Mouse (Mus musculus) frontal cortex, postnatal 10 days (tissue): ENCODE data around the gene Doc2g.
"Not testable (repeated sequence)": the region's sequence is repeated elsewhere in the genome, so short reads cannot be mapped to it uniquely, and the experiment has no call there.

Experiments
- DNase-seq, 2 experiments: peaks; one replicate each; pipeline ENCODE4 v3.0.0; 2022; ENCODE audit warnings: low spot score in 2 of 2, mixed read lengths in 1 of 2

Gene Doc2g

GRCm38 (mm10) chr19:4003112-4003511, at the start of gene Doc2g:
TSS of gene Doc2g (plus strand) at chr19:4003313.
- no peak for DNase-seq

DNA sequence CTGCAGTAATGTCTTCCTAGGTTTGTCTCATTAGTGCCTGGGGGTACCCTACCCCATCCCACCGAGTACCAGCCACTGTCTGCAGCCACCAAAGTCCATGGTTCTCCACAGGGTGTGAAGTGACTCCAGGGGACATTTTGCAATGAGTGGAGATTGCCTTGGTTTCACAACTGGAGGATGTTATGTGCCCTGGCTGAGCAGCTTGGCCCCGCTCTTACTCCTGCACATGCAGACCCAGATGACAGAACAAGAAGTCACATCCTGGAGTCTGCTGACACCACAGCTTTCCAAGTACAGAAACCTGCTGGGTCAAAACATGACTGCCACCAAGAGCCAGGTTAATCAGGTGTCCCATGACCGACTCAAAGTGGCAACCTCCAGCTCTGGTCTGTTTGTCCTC, 48.1 kb upstream of the Doc2g start:
- no peak for DNase-seq

- DNase-seq: no peak
These were observed 47.3 kb upstream of the Doc2g start for GRCm38 (mm10) chr19:3955804-3956203.

- not testable (repeated sequence) for DNase-seq
These were observed 45.6 kb upstream of the Doc2g start for GRCm38 (mm10) chr19:3957296-3958036.

DNA sequence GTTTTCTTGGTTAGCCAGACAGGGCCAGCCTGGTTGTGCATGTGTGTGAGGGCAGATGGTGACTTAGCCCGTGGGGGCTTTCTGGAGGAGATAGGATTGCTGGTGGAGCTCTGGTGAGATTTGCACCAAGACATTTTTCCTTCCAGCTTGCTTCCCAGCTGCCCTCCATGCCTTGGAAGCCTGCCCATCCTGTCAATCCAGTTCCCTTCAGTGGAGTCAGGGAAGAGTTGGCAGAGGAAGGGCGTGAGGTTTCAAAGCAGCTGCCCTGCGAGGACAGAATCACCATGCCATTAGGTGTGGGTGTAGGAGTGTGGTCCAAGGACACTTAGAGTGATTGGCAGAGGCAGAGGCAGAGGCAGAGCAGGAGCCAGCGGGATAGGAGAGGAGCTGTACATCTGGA, 44.6 kb upstream of the Doc2g start, which contains the start of gene Aldh3b3:
Aldh3b3 (plus strand) TSS at position 176 of the 400 bp plus-strand sequence.
- no peak for DNase-seq

GRCm38 (mm10) chr19:3959030-3959429, 44.1 kb upstream of the Doc2g start:
- DNase-seq: no peak

DNA sequence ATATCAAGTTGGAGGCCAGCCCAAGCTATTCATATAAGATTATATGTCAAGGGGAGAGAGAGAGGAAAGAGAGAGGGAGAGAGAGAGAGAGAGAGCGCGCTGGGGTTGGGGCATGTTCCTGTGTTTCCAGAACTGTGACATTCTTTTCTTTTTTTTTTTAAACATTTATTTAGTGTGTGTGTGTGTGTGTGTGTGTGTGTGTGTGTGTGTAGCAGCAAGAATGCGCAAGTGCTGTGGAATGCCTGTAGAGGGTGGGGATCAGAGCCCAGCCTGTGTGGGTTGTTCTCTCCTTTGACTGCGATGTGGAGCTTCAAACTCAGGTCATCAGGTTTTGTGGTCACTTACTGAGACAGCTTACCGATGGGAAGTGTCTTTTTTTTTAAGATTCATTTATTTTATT, 42.9 kb upstream of the Doc2g start:
- DNase-seq: no peak

DNA sequence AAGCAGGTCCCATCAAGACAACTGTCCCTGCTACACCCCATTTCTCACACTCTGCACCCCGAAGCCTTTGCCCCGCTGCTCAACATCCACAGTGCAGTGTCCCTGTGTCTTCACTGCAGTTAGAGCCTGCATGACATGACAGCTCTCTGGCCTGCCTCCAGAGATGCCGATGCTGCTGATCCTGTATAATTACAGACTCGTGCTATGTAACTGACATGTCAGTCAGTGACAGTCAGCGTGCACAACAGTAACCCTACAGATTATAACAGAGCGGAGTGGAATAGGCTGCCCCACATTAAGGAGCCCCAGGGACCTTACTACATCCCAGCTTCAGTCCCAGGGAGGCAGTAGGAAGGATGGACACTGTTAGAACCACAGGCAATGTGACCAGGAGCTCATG, 41.3 kb upstream of the Doc2g start:
- not testable (repeated sequence) for DNase-seq

GRCm38 (mm10) chr19:3962469-3962868, 40.6 kb upstream of the Doc2g start:
- no peak for DNase-seq

- no peak for DNase-seq
These were observed 39.1 kb upstream of the Doc2g start for GRCm38 (mm10) chr19:3964030-3964429.

GRCm38 (mm10) chr19:3966330-3967075, 36.6 kb upstream of the Doc2g start:
- DNase-seq: no peak

GRCm38 (mm10) chr19:3967258-3967657, 35.9 kb upstream of the Doc2g start:
- no peak for DNase-seq

DNA sequence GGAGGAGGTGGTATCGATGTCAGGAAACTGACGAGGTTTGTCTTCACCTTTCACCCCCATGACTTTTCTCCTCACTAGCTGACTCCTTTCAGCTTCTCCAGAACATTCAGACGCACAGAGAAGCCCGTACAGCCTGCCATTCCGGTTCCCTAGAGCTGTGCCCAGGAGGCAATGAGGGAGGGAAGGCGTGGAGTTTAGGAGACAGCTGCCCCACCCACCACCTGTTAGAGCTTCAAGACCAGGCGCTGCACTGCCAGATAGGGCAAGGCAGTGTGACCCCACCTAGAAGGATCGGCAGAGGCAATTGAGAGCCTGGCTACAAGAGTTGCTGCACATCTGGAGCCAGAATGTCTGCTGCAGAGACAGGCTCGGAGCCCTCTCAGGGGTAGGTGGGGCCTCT, 30.9 kb upstream of the Doc2g start, which contains the start of gene Aldh3b2:
Aldh3b2 (plus strand) TSS at position 100 of the 400 bp plus-strand sequence.
- no peak for DNase-seq

GRCm38 (mm10) chr19:3974608-3975007, 28.5 kb upstream of the Doc2g start:
- not testable (repeated sequence) for DNase-seq

DNA sequence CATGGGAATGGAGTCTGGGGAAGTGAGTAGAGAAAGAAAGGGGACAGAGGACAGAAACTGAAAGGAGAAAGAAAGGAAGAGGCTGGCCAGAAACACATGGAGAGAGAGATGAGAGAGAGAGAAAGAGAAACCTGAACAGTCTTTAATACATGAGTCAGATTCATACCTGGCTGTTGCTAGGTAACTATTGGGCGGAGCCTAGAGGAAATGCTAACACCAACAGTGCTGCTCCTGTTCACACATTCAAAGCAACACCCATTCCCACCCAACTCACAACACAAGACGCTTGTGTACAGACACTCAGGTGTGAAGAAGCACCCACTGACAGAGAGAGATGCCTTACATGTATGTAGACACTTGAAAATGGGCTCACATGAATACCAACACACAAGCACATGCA, 27.2 kb upstream of the Doc2g start:
- DNase-seq: no peak

DNA sequence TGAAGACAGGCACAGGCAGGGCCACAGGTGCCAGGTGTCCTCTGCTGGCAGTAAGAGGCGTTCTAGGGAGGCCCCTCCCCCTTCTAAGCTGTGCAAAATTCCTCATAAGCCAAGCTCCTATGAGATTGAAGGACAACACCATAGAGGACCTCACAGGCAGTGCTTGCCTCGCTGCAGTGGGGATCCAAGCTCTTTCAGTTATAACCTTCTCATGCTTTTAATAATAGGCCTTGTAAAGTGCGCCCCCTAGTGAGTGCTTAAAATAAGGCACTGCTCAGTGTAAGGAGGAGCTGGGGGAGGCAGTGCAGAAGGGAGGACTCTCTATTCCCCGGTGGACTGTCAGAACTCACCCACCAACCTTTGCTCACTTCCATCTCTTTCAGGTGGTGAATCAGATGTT, 22.8 kb upstream of the Doc2g start:
- DNase-seq: peak; percentile 46 to 65

DNA sequence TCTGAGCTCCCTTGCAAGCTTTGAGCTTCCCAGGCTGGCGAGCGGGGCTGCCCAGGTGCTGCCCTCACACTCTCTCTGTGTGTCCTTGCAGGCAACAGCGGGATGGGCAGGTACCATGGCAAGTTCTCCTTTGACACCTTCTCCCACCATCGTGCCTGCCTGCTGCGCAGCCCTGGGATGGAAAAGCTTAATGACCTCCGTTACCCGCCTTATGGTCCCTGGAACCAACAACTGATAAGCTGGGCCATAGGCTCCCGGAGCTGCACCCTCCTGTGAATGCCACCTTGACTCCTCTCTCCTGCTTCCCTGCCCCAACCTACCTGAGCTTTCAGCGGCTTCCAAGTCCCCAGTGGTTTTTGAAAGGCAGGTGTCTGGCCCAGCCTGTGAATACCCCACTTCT, 22.2 kb upstream of the Doc2g start:
- DNase-seq: no peak

DNA sequence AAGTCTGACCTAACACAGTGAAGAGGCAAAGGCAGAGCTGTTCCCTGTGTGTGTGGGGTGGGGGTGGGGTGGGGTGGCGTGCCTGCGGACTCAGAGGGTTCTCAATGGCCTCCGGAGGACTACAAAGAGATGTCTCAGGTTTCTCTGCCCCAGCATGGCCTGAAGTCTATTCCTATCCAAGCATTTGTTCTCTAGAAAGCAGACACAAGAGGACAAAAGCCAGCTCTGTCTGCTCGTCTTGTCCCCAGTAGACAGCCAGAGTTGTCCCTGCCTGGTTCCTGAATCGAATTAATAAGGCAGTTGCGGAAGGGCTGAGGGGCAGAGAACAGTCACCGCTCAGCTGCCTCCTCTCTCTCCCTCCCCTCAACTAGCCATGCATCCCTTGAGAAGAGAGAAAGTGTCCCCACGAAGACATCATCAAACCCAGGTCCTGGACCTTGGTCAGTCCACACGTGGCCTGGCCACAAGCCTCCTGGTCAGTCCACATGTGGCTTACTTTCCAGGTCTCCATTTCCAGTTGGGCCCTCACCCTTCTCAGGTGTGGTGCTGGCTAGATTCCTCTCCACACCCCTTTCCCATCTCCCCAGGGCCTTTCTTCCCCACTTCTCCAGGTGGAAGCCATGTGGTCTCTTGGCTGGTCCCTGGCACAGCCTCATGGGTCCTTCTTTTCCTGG, 19.4 kb upstream of the Doc2g start:
- DNase-seq: no peak

DNA sequence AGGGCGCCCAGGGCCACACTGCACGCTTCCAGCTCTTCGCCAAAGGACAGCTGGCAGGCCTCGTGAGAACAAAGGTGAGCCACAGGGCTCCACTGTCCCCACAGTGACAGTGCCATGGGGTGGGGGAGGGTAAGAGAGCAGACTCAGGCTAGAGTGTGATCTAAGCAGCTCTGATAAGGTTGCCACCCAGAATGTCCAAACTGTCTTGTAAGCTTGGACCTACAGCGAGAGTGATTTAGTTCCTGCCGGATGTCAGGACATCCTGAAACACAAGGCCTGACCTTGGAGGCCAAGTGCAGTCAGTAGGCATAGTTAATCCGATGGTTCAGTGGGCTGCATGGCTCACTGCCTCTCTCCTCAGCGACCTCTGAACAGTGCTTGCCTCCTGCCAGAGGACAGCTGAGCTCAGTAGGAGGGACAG, 17.8 kb upstream of the Doc2g start:
- DNase-seq: no peak

GRCm38 (mm10) chr19:3986334-3986733, 16.8 kb upstream of the Doc2g start, which contains the start of gene Acy3:
TSS of gene Acy3 (plus strand) at chr19:3986570.
- peak in 1 of 2 experiments; percentile 45 for DNase-seq

DNA sequence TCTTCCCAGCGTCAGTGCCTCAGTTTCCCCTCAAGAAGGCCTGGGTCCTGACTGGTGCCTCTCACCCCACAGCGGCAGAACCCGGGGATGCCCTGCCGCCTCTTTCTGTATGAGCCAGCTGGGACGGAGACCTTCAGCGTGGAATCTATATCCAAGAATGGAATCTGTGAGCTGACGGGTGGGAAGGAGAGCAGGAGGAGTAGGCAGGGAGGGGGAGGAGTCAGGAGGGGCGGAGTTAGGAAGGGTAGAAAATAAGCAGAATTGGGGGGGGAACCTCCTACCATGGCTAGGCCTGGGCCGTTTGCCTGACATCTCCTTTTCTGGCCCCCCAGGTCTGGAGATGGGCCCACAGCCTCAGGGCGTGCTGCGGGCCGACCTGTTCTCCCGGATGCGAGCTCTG, 15.0 kb upstream of the Doc2g start:
- no peak for DNase-seq

- no peak for DNase-seq
These were observed 14.4 kb upstream of the Doc2g start for GRCm38 (mm10) chr19:3988750-3989149.
